Mouse (Mus musculus) ovary, adult 18-20 months (tissue): ENCODE measurements around the gene Gpm6b.

ENCODE experiments used
- DNase-seq: peaks from one replicate; pipeline ENCODE4 v3.0.0; 2022; ENCODE audit warnings: low spot score, mixed read lengths

The Gpm6b gene

DNA sequence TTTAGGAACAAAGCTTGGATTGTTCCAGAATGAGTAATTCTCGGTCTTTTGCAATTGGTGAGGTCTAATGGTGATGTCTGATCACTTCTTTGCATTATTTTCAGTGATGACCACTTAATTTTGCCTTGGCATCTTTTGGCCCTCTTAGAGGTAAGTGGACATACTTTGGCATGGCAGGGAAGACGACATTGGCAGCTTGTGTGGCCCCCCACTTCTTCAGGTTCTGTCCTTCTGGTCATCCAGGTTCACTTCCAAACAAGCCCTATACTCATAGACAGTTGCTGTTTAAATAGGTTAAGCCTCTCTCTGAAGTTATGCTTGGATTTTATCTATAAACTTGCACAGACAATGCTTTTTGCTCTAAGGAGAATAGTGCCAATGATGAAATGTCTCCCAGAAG is 120.2 kb downstream of the Gpm6b start:
- no peak for DNase-seq

DNA sequence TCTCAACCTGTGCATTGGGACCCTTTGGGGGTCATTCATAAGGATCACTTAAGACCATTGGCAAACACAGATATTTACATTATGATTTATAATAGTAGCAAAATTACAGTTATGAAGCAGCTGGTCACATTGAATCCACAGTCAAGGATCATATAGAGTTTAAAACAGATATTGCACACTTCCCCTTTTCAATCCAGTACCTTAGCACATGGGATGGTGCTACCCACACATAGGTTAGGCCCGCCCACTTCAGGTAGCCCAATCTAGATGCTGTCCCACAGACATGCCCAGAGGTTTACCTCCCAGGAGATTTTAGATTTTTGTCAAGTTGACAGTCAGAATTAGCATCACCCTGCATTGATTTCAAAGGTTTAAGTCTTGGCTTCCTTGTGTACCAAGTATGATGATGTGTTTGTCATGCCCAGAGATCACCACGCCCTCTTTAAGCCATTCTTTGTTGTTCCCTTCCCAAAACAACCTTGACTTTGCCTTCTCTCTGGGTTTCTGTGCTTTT is 121.3 kb downstream of the Gpm6b start:
- no peak for DNase-seq

- DNase-seq: no peak
Measured at GRCm38 (mm10) chrX:166360455-166360854, 121.7 kb downstream of the Gpm6b start.

GRCm38 (mm10) chrX:166365458-166366213 is 126.9 kb downstream of the Gpm6b start:
- no peak for DNase-seq

- no peak for DNase-seq
Measured at GRCm38 (mm10) chrX:166376681-166377328, 138.1 kb downstream of the Gpm6b start.

- DNase-seq: no peak
Measured at GRCm38 (mm10) chrX:166378652-166379051, 139.9 kb downstream of the Gpm6b start.

DNA sequence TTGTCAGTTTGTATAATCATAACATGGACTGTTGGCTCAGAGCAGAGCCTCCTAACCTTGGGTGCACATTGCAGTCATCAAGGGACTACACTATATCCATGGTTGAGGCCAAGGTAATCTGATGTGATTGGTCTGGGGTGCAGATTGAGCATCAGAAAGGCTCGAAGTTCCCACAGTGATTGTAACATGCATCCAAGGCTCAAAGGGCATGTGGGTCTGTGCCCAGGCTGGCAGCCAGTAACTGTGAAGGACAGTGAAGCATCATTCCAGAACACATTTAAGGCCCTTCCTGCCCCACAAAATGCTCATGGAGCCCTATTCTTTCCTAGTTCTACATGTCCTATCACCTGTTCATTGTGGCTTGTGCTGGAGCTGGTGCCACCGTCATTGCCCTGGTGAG is 144.9 kb downstream of the Gpm6b start:
- DNase-seq: no peak

GRCm38 (mm10) chrX:166384935-166385334 is 146.2 kb downstream of the Gpm6b start:
- DNase-seq: peak; percentile 49

DNA sequence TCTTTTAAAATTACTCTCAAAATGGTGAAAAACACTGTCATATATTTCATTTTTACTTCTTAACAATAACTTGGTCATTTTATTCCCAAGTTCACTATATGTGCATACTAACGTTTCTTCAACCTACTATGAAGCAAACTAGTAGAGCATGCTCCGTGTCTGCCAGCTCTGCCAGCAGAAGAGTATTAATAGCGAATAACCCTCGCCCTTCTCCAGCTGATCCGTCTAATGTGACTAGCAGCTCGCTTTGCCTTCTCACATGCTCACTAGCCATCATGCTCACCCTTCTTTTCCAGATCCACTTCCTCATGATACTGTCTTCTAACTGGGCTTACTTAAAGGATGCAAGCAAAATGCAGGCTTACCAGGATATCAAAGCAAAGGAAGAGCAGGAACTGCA is 147.9 kb downstream of the Gpm6b start:
- no peak for DNase-seq

DNA sequence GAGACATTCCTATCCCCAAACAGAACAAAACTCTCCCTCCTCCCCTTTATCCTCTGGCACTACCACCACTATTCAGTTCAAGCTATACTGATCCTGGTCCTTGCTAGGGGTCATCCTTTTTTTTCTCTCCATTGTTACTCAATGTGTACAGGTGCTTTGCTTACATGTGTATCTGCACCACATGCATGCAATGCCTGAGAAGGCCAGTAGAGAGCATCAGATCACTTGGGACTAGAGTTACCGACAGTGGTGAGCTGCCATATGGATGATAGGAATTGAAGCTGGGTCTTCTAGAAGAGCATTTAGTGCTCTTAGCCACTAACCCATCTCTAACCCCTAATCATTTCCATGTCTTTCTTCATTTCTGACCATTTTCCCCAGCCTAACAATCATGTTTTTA is 155.0 kb downstream of the Gpm6b start:
- DNase-seq: no peak

- DNase-seq: no peak
Measured at GRCm38 (mm10) chrX:166407865-166408264, 169.2 kb downstream of the Gpm6b start.

DNA sequence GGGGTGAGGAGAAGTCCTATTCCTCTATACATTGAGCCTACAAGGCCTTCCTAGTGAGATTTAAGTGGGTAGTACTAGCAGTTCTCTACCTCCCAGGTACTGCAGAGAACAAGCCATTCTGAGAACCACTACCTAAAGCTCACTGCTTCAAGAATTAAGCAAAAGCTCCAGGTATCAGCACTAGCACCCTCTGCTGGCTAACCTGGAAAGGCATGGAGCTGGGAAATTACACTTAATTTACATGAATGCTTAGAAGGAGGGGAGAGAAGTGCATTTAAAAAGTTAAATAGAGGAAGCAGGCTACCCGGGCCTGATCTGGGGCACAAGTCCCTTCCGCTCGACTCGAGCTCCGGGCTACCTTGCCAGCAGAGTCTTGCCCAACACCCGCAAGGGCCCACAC is 177.5 kb downstream of the Gpm6b start:
- no peak for DNase-seq

DNA sequence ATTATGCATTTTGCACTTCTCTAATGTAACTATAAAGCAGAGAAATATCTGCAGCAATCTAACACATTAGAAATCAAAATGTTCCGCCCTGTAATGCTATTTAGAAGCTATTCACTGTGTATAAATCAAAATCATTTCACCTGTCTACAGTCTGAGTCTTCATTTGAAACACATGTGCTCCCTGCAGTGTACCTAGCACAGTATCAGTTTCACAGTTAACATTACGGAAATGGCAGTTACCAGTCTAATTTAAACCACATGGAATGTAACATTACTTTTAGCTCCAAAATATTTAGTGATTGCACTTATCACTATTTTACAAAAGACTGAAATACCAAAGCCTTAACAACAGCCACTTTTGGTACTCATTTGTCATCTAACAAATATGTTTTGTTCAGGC is 196.1 kb downstream of the Gpm6b start:
- DNase-seq: no peak
